Mouse (Mus musculus): ENCODE measurements at regions not wholly inside any gene's neighbourhood (a gene's known extent, or its start where the extent isn't known, plus 50 kb on each side); places are given as distances from the start of the nearest gene placed in this dataset.
A peak's percentile ranks its signal among the peaks of the same experiment; 100 is the strongest.
"Not testable (repeated sequence)": the region's sequence is repeated elsewhere in the genome, so short reads cannot be mapped to it uniquely, and the experiment has no call there.

DNA sequence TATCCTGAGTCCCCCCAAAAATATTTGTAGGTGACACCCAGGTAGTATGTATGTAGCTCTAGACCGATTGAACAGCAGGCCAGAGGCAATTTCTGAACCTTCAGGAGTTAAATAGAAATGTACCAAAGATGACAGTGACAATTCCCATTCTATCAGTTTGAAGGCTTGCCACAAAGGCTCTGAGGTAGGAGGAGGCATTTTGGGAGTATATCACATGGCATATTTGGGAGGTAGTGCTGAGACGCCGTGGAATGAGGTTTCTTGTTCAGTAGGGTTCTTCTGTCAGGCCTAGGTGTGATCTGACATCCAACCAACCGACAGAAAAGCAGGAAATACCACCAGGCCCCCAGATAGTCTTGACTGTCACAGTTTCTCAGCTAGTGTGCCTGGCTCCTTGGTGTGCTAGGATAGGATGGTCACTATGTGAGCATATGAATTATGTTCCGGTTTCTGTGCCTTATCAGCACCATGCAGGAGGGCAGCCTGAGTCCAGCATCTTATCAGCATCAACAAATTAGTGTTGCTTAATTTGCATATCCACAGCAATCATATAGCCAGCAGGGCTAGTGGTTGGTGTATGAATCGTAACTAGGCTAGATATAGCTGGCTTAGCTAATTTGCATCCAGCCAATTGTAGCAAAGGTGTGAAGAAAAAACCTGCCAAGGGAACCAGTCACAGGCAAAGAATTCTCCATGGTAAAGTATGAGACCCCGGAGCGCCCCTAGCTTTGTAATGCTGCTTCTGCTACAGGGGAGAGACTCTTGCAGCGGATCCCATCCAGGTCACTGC, 136.3 kb upstream of the Bcor start:
- no peak for DNase-seq

- DNase-seq, result no peak
These were observed 138.5 kb upstream of the Bcor start for GRCm38 (mm10) chrX:12298609-12299008.

- no peak for DNase-seq
These were observed 139.1 kb upstream of the Bcor start for GRCm38 (mm10) chrX:12299236-12299635.

GRCm38 (mm10) chrX:12304678-12305077, 144.5 kb upstream of the Bcor start:
- no peak for DNase-seq

DNA sequence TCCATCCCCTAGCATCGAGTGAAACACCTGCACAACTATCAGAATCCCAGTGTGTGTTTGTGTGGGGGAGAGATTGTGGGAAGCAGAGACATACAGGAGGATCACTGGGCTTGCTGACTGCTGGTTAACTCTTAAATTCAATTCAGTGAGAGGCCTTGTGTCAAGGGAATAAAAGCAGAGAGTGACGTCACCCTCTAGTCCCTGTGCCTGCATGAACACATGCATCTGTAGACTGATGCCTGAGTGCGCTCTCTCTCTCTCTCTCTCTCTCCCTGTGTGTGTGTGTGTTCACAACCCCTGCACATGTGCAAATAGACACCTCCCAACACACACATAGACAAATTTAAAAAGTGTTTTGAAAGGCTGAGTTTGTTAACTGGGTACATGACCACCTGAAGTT, 146.8 kb upstream of the Bcor start:
- no peak for DNase-seq

GRCm38 (mm10) chrX:12312534-12312933, 152.4 kb upstream of the Bcor start:
- DNase-seq, result no peak

GRCm38 (mm10) chrX:12315658-12316057, 155.5 kb upstream of the Bcor start:
- DNase-seq, result no peak

- DNase-seq, result not testable (repeated sequence)
These were observed 157.3 kb upstream of the Bcor start for GRCm38 (mm10) chrX:12317488-12317887.

DNA sequence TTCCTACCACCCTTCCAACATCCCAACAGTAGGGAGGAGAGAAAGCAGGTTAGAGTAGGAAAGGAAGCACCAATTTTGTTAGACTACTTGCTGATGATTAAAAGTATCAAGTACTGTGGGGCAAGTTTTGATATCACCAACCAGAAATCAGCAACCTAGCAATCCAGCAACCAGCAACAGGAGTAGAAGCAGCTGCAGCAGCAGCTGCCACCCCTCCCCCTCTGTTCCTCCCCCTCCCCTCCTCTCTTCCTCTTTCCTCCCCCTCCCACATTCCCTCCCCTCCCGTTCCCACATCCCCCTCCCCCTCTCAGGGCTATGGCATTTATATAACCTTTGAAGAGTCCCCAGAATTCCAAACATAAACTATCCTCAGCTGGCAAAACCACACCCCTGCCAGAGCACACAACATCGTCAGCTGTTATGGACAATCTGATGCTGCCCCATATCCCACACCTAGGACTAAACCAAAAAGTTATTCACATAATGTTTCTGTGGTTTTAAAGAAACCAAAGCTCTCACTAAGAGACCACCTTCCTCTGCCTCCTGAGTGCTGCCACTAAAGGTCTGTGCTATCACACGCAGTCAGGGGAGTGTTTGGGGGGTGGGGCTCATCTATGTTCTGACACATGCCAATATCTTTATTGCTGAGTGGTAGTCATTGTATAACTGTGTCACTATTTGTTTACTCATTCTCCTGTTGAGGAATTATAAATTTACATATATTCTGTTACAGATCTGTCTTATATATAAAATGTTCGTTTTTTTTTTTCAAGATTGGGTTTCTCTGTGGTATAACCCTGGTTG, 158.9 kb upstream of the Bcor start:
- DNase-seq, result peak; percentile 3

DNA sequence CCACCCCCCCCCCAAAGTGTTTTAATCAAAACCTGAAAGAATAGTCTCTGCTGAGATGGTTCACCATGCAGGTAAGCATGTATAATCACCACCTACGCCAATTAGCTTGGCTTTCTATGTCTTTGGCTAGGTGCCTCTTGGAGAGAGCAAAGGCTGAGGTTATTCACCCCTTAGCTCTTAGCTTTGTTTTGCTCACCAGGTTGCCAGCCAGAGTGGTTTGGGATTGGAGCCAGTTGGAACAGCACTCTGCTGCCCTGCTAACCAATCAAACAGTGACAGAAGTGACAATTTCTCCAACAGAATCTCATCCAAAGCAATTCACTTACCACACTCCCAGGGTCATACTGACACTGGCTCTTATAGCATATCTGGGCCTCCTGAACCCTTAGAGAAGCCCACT, 162.3 kb upstream of the Bcor start:
- DNase-seq, result no peak

GRCm38 (mm10) chrX:12323268-12323667, 163.1 kb upstream of the Bcor start:
- no peak for DNase-seq

GRCm38 (mm10) chrX:12323812-12324211, 163.7 kb upstream of the Bcor start:
- no peak for DNase-seq

DNA sequence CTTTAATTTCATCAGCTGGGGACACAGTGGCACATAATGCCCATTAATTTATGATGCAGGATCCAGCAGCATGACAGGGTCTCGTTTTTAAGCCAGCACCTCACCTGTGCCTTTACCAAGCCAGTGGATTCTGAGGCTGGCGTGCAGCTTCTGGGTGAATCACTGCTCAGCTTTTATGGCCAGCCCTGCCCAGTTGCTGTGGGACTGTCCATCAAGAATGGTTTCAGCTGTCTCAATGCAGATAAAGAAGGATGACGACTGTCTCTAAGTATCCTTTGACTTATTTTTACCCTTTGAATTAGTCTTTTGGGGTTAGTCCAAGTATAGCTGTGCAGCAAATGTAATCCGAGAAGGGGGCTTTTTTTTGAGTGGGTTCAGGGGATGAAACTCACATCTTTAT, 167.3 kb upstream of the Bcor start:
- no peak for DNase-seq

DNA sequence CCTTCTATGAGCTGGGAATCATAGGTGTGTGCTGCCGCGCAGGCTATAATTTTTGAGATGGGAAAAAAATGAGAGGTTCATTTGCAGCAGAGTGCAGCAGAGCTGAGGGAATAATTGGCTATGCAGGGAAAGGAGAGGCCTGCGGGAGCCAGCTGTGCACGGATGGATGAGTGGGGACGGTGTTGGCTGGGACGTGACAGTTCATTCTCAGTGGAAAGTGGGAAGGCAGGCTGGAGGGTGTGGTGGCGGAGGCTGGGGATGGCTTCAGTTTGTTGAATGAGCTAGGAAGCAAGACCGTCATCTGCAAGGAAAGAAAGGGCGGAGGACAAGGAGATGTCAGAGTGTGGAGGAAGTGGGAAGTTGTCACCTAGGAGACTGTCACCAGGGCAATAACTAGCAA, 180.4 kb upstream of the Bcor start:
- DNase-seq, result no peak

DNA sequence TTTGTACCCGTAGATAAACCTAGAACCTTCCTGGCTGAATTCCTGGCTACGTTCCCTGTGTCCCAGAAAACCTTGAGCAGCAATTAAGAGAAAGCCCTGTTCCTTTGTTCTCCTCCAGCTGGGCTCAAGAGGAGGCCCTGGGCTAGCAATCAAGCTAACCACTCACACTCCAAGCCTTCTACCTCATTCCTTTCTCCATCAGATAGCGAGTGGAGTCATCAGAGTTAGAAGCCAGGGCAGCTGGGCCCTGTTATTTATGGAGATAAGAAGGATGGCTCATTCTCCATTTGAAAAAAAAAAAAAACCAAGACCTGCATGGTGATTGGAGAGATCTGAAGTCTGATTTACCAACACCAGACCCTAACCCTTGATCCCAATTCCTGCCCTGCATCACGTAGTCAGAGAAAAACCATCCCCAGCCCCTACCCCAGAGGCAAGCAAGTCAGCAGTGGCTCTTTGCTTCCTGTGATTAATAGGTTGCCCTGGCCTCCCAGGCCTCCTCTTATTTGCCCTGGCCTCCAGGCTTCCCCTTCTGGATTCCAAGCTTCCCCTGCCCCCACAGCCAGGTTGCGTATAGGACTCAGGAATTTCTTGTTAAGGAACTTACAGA, 181.3 kb upstream of the Bcor start:
- no peak for DNase-seq

- no peak for DNase-seq
These were observed 184.8 kb upstream of the Bcor start for GRCm38 (mm10) chrX:12344805-12345555.

DNA sequence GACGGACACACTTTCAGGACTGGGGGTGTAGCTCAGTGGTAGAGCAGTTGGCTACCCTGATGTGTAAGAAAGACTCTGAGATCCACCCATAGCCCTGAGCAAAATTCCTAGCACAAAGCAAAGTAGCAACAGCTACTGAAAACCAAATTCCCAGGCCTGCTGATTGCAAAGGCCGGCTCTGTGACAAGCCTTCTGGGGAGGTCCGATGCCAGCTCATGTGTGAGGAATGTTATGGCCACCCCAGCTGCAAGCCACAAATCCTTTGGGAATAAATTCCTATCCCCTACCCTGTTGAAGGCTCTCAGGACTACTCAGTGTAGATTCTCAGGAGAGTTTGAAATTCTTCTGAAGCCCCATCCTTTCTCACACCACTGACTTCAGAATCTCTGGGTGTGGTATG, 186.7 kb upstream of the Bcor start:
- no peak for DNase-seq

GRCm38 (mm10) chrX:12348117-12348516, 188.0 kb upstream of the Bcor start:
- peak; percentile 19 for DNase-seq

DNA sequence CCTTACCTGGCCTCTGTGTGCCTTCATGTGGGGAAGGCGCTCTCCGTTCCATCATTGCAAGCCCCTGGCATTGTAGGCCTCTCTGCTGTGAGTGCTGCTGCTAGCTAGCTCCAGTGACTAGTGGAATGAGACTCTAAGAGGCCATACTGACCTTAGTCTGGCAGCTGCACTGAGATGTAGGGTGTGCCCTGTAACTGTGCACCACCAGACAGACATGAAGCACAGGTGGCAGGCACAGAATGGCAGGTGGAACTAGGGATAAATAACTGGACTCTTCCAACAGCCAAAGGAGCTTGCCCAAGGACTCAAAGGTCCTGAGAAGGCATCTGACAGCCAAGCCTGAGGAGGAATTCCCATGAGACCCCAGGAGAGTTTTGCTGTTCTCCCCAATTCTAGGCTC, 194.7 kb upstream of the Bcor start:
- DNase-seq, result no peak

GRCm38 (mm10) chrX:12358026-12358425, 197.9 kb upstream of the Bcor start:
- no peak for DNase-seq

DNA sequence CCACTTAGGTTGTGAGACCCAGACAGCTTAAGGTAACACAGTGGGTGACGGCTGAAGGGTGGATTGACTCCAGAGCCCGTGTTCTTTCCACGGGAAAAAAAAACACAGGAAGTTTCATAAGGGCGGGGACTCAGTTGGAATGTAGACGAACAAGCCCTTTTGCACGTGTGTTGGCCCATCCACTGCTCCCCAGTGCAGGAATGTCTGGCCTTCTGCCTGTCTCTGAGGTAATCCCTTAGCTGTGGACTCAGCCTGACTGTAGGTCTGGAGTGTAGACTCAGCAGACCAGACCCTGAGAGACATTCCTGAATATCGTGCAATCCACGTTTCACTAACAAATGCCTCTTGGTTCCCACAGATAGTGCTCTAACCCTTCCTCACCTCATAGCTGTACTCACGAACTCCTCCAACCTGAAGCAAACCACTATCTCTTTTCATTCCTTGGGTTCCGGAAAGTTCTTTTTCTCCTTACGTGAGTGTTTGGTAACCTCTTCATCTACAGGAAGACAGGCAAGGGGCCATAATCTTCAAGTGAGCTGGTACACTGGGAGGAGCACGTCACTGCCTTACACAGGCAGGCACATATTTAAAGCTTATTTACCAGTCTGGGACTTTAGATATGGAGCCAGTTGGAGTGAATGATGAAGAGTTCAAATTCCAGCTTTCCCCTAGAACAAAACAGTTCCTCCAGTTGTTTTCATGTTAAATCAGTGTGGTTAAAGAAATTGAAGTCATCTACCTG, 205.6 kb upstream of the Bcor start:
- DNase-seq, result no peak

GRCm38 (mm10) chrX:12366801-12367200, 206.6 kb upstream of the Bcor start:
- DNase-seq, result no peak
